Mouse (Mus musculus) limb, embryonic 14.5 days (tissue): Measurements from ENCODE around the gene Samm50. TPM values are rescaled to one million over a fixed set of nuclear protein-coding genes. Genes with fewer than 3 reads are reported as not detected.

Source experiments
- ATAC-seq: fragments of 200-750 bp; cut with Nextera tagmentation; 2 replicates; pipeline ENCODE4 v1.8.0; 2017; ENCODE audit warnings: low read depth, moderate number of reproducible peaks, moderate TSS enrichment; ENCODE audit not compliant: low FRiP score
- DNase-seq: peaks from one replicate; pipeline ENCODE4 v3.0.0-alpha.2; 2015; ENCODE audit warnings: low spot score
- H3K27ac ChIP-seq: fragments of 300-500 bp; sonication (generic); replicated peaks from 2 replicates; pipeline ENCODE4 v1.5.1; 2014; ENCODE audit warnings: low read depth, mild to moderate bottlenecking, low read length, moderate library complexity, mixed read lengths
- H3K27me3 ChIP-seq: fragments of 300-500 bp; sonication (generic); 2 replicates; pipeline ENCODE4 v1.6.1; 2014; ENCODE audit warnings: low read length, mixed read lengths; ENCODE audit not compliant: control insufficient read depth, insufficient read depth
- H3K36me3 ChIP-seq: fragments of 300-500 bp; sonication (generic); 2 replicates; pipeline ENCODE4 v1.6.1; 2014; ENCODE audit warnings: mild to moderate bottlenecking, low read length, moderate library complexity, mixed read lengths; ENCODE audit not compliant: control insufficient read depth, insufficient read depth
- H3K4me1 ChIP-seq: fragments of 300-500 bp; sonication (generic); 2 replicates; pipeline ENCODE4 v1.6.1; 2014; ENCODE audit warnings: antibody characterized with exemption, low read length, mixed read lengths; ENCODE audit not compliant: control insufficient read depth, insufficient read depth
- H3K4me2 ChIP-seq: fragments of 300-500 bp; sonication (generic); replicated peaks from 2 replicates; pipeline ENCODE4 v1.6.1; 2014; ENCODE audit warnings: low read depth, mild to moderate bottlenecking, low read length, moderate library complexity; ENCODE audit not compliant: severe bottlenecking
- H3K4me3 ChIP-seq: fragments of 300-500 bp; sonication (generic); replicated peaks from 2 replicates; pipeline ENCODE4 v1.5.1; 2014; ENCODE audit warnings: low read length
- H3K9ac ChIP-seq: fragments of 300-500 bp; sonication (generic); 2 replicates; pipeline ENCODE4 v1.6.1; 2014; ENCODE audit warnings: mild to moderate bottlenecking, low read depth, low read length, moderate library complexity; ENCODE audit not compliant: severe bottlenecking
- H3K9me3 ChIP-seq: fragments of 300-500 bp; sonication (generic); 2 replicates; pipeline ENCODE4 v1.6.1; 2016; ENCODE audit warnings: low read length; ENCODE audit not compliant: control insufficient read depth
- POLR2A ChIP-seq: fragments of 200-500 bp; IDR thresholded peaks from 2 replicates; pipeline ENCODE4 v1.8.0; 2012; ENCODE audit warnings: inconsistent platforms, mild to moderate bottlenecking, moderate library complexity, borderline replicate concordance; ENCODE audit not compliant: insufficient read depth, insufficient read length; ENCODE audit errors: extremely low read depth
- WGBS: fragments of 180-500 bp; shearing (Covaris S2); extraction: QIAGEN DNeasy Blood & Tissue Kit; methylation state at CpG from one replicate; pipeline ENCODE4 v1.1.7; 2014; 5-methylcytosine and 5-hydroxymethylcytosine counted together
- microRNA-seq: library from miRNA; unstranded; fragments of <30 nt; microRNA quantifications from one replicate; pipeline ENCODE4, GENCODE M21; 2016
- polyA plus RNA-seq, 2 experiments: library from polyadenylated mRNA; depleted of rRNA in 1 of 2; stranded (reverse) in 1 of 2; unstranded in 1 of 2; fragments of >200 nt; fragmentation: Nextera tagmentation in 1 of 2; extraction: Ambion mirVana in 1 of 2; gene quantifications; 2 replicates each; pipeline versions ENCODE4 v1.2.1 to v1.2.3; 2012 to 2014

Gene Samm50
- polyA plus RNA-seq, 2 experiments, result 29.1 to 71.2 TPM

DNA sequence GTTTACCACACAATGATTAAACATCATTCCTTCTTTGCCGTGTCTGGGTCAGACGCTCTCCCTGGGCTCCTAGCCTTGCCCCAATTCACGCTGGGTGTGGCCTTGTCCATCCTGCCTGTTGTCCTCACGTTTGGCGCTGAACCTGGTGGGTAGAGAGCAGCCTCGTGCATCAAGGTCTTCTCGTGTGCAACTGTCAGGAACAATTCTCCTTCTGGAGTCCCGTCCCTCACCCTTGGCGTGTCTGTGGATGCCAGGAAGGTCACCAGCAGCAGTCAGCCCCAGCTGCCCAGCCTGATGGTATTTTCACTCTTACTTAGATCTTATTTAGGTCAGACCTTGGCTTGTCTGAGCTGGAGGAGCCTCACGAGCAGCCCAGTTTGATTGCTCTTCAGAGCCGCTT is 73.1 kb downstream of the Samm50 start:
- Histone ChIP-seq H3K4me2 (no peak overlapping the region), H3K4me3 (no peak overlapping the region), H3K9me3 (no peaks in the 10 kb centered on the region), H3K27ac (no peak overlapping the region), H3K27me3 (no peaks in the 10 kb centered on the region), H3K9ac (no peak overlapping the region), H3K4me1 (no peaks in the 10 kb centered on the region), H3K36me3 (no peaks in the 10 kb centered on the region)
- WGBS, result 75% methylated on average over 11 of the region's 11 CpGs
- no peak for DNase-seq
- no peak for ATAC-seq
- TF ChIP-seq POLR2A, result no peak

DNA sequence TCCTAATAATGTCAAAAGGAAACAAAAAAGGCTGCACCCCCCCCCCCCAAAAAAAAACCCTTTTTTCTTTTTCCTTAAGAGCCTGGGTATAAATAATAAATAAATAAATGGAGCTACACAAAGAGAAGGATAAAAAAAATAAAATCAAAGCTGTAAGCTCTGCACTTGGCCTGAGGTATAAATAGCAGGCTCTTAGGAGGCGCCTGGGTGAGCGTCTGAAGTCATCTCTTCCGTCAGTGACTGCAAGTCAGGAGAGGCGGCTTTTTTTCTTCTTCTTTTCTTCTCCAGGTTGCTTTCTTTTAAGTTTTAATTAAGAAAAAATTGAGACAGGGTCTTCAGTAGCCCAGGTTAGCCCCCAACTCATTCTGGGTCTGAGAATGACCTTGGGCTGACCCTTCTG is 74.2 kb downstream of the Samm50 start:
- 78% methylated on average over 4 of the region's 4 CpGs for WGBS
- Histone ChIP-seq H3K4me2 (no peak overlapping the region), H3K9ac (no peak overlapping the region), H3K27ac (no peak overlapping the region), H3K4me1 (no peaks in the 10 kb centered on the region), H3K27me3 (no peaks in the 10 kb centered on the region), H3K4me3 (no peak overlapping the region), H3K36me3 (no peaks in the 10 kb centered on the region), H3K9me3 (no peaks in the 10 kb centered on the region)
- DNase-seq (no peak), ATAC-seq (no peak)
- no peak for TF ChIP-seq POLR2A

Small RNA genes within 50 kb of the gene (microRNA-seq; reads per million reads assigned to microRNA genes)
- gene Mir6392, result not detected

Other genes starting within 250 kb of the Samm50 start
- gene Efcab6, start 126.9 kb upstream of the Samm50 start, polyA plus RNA-seq (2012; rRNA removed), result 0.10 and 0.25 TPM in 2 replicates
- 0.18 and 0.52 TPM in 2 replicates for gene Efcab6, start 126.9 kb upstream of the Samm50 start, polyA plus RNA-seq (2014; fragmentation: Nextera tagmentation; extraction: Ambion mirVana)
- 3.1 and 3.6 TPM in 2 replicates for gene Sult4a1, start 86.5 kb upstream of the Samm50 start, polyA plus RNA-seq (2012; rRNA removed)
- gene Sult4a1, start 86.5 kb upstream of the Samm50 start, polyA plus RNA-seq (2014; fragmentation: Nextera tagmentation; extraction: Ambion mirVana), result 0.81 and 1.2 TPM in 2 replicates
- not detected in 2 replicates for gene Pnpla5, start 69.1 kb upstream of the Samm50 start, polyA plus RNA-seq (2012; rRNA removed)
- not detected in 2 replicates for gene Pnpla5, start 69.1 kb upstream of the Samm50 start, polyA plus RNA-seq (2014; fragmentation: Nextera tagmentation; extraction: Ambion mirVana)
- gene Pnpla3, start 24.4 kb upstream of the Samm50 start, polyA plus RNA-seq (2012; rRNA removed), result 1.6 and 1.8 TPM in 2 replicates
- 0.15 and 0.28 TPM in 2 replicates for gene Pnpla3, start 24.4 kb upstream of the Samm50 start, polyA plus RNA-seq (2014; fragmentation: Nextera tagmentation; extraction: Ambion mirVana)
- gene Parvb, start 39.8 kb downstream of the Samm50 start, polyA plus RNA-seq (2012; rRNA removed), result 13.5 and 14.0 TPM in 2 replicates
- gene Parvb, start 39.8 kb downstream of the Samm50 start, polyA plus RNA-seq (2014; fragmentation: Nextera tagmentation; extraction: Ambion mirVana), result 2.4 and 2.6 TPM in 2 replicates
- 3.6 and 3.9 TPM in 2 replicates for gene Parvg, start 131.8 kb downstream of the Samm50 start, polyA plus RNA-seq (2012; rRNA removed)
- 2.5 and 2.8 TPM in 2 replicates for gene Parvg, start 131.8 kb downstream of the Samm50 start, polyA plus RNA-seq (2014; fragmentation: Nextera tagmentation; extraction: Ambion mirVana)